Mouse (Mus musculus) midbrain, embryonic 10.5 days (tissue): ENCODE measurements around the gene Cd36. TPM values are rescaled to one million over a fixed set of nuclear protein-coding genes. Genes with fewer than 3 reads are reported as not detected.

Source experiments
- DNase-seq: peaks from one replicate; pipeline ENCODE4 v3.0.0-alpha.2; 2017; ENCODE audit warnings: low spot score
- H3K27ac ChIP-seq: fragments of 300-500 bp; sonication (generic); replicated peaks from 2 replicates; pipeline ENCODE4 v1.5.1; 2016; ENCODE audit warnings: mild to moderate bottlenecking
- H3K27me3 ChIP-seq: fragments of 300-500 bp; sonication (generic); 2 replicates; pipeline ENCODE4 v1.6.1; 2016; ENCODE audit warnings: low read depth, mild to moderate bottlenecking; ENCODE audit not compliant: poor library complexity, severe bottlenecking
- H3K36me3 ChIP-seq: fragments of 300-500 bp; sonication (generic); 2 replicates; pipeline ENCODE4 v1.6.1; 2016; ENCODE audit warnings: mild to moderate bottlenecking, moderate library complexity
- H3K4me1 ChIP-seq: fragments of 300-500 bp; sonication (generic); 2 replicates; pipeline ENCODE4 v1.6.1; 2016
- H3K4me3 ChIP-seq: fragments of 300-500 bp; sonication (generic); 2 replicates; pipeline ENCODE4 v1.5.1; 2016; ENCODE audit warnings: mild to moderate bottlenecking, moderate library complexity
- H3K9me3 ChIP-seq: fragments of 300-500 bp; sonication (generic); replicated peaks from 2 replicates; pipeline ENCODE4 v1.6.1; 2016; ENCODE audit warnings: mild to moderate bottlenecking
- WGBS: fragments of 180-500 bp; shearing (Covaris S2); methylation state at CpG from one replicate; pipeline ENCODE4 v1.1.7; 2016; 5-methylcytosine and 5-hydroxymethylcytosine counted together
- polyA plus RNA-seq: library from polyadenylated mRNA; unstranded; fragments of >200 nt; fragmentation: Nextera tagmentation; extraction: Ambion mirVana; gene quantifications from 2 replicates; pipeline ENCODE4 v1.2.1, GENCODE M21; 2016

Gene Cd36
- polyA plus RNA-seq, 1 experiment from 2014 or later, result 1.1 TPM

DNA sequence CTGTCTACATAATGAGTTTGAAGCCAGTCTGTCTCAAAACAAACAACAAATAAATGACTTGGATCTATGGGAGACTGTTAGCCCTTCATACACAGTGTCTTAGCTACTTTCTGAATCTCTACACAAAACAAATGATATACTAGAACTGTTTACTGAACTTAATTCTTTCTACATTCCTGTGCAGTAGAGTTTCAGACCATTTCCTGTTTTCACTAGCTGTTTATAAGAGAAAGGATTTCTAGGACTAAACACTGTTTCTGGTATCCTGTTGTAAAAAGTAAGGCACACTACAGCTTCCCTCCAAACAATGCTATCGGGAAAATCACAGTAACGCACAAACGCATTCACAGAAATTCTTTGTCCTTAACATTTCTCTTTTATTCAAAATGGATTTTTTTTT is 2.2 kb downstream of the Cd36 start:
- Histone ChIP-seq H3K9me3 (no peaks in the 10 kb centered on the region), H3K36me3 (no peaks in the 10 kb centered on the region), H3K4me1 (no peaks in the 10 kb centered on the region), H3K27ac (no peak overlapping the region), H3K27me3 (no peaks in the 10 kb centered on the region), H3K4me3 (no peak overlapping the region)
- no peak for DNase-seq
- 94% methylated on average over 3 of the region's 3 CpGs for WGBS

DNA sequence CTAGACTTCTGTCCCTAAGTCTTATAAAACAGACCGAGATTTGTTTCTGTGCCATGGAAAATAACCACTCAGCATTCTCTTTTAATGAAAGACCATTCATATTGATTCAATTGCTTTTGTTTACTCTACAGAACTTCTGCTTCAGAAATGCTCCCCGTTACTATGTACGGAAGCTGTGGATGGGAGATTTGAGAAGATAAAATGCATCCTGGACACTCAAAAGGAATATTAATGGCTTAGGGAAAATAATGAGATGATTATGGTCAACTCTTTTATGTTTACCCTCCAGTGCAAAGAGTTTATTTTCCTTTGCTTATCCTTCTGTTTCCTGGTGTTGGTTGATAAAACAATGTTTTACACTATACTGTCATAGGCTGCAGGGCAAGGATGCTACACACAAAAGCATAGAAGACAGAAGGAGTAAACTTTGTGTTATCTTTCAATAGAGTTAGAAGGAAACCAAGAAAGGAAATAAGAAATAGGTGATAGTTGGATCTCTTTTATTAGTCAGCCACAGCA is 5.2 kb downstream of the Cd36 start:
- H3K27me3 ChIP-seq, result no peaks in the 10 kb centered on the region
- no peak for DNase-seq
- 85% methylated on average over 3 of the region's 3 CpGs for WGBS
- no peaks in the 10 kb centered on the region for H3K4me1 ChIP-seq
- no peak overlapping the region for H3K4me3 ChIP-seq
- no peaks in the 10 kb centered on the region for H3K36me3 ChIP-seq
- H3K27ac ChIP-seq, result no peak overlapping the region
- no peaks in the 10 kb centered on the region for H3K9me3 ChIP-seq

DNA sequence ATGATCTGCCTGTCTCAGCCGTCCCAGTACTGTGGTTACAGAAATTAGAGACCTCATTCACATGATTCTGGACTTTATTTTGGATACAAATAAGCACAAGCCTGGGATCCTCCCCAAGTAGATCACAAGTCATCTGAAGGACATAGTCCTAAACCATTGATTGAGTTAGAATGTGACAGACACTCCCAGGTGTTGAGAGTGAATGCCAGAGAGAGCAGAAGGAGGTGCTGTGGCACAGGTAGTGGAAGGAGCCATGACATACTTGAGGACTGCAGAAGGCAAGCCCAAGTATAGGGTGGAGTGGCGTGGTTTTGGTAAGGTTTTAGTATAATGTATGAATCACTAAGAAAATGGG is 7.1 kb downstream of the Cd36 start:
- Histone ChIP-seq H3K4me3 (no peak overlapping the region), H3K9me3 (no peaks in the 10 kb centered on the region), H3K27me3 (no peaks in the 10 kb centered on the region), H3K4me1 (no peaks in the 10 kb centered on the region), H3K36me3 (no peaks in the 10 kb centered on the region), H3K27ac (no peak overlapping the region)
- 81% methylated on average over 2 of the region's 2 CpGs for WGBS
- no peak for DNase-seq

DNA sequence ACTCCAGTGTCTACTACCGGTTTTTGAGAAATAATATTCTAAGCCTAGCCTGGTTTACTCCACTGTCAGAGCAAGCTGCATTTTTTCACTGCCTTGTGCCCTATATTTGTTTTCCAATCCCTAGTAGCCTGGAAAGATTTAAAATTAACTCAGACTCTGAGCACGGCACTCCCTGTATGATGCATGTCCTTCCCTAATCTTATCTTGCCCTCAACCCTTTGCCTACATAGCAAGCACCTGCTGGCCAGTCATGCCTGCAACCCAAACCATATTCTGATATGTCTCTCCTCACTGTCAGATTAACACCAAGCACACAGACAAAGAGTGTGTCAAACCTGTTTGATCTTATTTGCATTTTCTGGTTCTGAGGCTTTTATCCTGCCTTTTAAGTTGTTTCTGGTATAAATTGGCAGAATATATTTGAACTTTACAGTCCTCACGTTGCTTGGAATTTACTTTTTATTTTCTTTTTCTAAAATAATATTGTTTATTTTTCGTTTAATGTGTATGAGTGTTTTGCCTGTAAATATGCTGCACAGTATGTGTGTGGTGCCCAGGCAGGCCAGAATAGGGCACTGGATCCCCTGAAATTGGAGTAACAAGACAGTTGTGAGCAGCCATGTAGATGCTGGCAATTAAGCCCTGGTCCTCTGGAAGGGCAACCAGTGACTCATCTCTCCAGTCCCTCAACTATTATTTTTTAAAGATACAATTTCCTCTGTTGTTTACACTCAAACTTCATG is 7.6 kb downstream of the Cd36 start:
- Histone ChIP-seq H3K4me1 (no peaks in the 10 kb centered on the region), H3K4me3 (no peak overlapping the region), H3K27ac (no peak overlapping the region), H3K27me3 (no peaks in the 10 kb centered on the region), H3K9me3 (no peaks in the 10 kb centered on the region), H3K36me3 (no peaks in the 10 kb centered on the region)
- 85% methylated on average over 4 of the region's 4 CpGs for WGBS
- no peak for DNase-seq

DNA sequence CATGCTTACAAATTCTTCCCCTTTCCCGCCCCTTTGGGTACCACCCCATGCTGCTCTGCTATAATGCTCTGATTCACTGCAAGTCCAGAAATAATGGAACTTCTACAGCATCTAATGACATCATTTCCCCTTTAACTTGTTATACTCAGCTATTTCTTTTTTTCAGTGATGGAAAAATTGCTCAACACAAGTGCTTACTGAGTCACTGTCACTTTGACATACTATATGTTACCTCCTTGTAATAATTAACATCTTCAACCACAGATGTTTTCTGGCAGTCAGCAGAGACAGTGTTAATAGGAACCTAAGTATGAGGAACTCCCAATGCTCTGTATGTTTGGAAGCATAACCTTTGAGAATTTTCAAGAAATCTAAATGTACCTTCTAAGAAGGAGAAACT is 8.7 kb downstream of the Cd36 start:
- H3K27me3 ChIP-seq, result no peaks in the 10 kb centered on the region
- DNase-seq, result no peak
- no peaks in the 10 kb centered on the region for H3K36me3 ChIP-seq
- H3K4me3 ChIP-seq, result no peak overlapping the region
- no peaks in the 10 kb centered on the region for H3K9me3 ChIP-seq
- H3K27ac ChIP-seq, result no peak overlapping the region
- H3K4me1 ChIP-seq, result no peaks in the 10 kb centered on the region
- 72% methylated on average over 1 of the region's 1 CpGs for WGBS

DNA sequence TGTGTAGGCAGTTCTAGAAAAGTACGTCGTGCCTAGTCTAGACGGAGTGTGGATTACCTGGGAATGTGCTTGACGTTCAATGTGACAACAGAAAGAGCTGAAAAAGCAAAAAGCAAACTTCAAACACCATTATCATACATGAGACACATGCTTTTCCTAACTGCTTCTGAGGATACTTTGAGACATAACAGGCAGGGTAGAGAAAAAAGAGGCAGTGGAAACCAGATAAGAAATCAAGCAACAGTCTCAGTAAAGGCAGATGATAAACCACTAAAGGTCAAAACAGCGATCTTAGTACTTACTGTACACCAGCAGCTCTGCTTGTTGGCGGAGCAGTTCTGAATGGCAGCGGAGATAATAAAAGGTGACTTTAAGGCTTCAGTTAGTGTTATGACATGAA is 11.6 kb downstream of the Cd36 start:
- Histone ChIP-seq H3K4me3 (no peak overlapping the region), H3K9me3 (no peaks in the 10 kb centered on the region), H3K27me3 (no peaks in the 10 kb centered on the region), H3K36me3 (no peaks in the 10 kb centered on the region), H3K4me1 (no peaks in the 10 kb centered on the region), H3K27ac (no peak overlapping the region)
- 88% methylated on average over 7 of the region's 7 CpGs for WGBS
- no peak for DNase-seq

DNA sequence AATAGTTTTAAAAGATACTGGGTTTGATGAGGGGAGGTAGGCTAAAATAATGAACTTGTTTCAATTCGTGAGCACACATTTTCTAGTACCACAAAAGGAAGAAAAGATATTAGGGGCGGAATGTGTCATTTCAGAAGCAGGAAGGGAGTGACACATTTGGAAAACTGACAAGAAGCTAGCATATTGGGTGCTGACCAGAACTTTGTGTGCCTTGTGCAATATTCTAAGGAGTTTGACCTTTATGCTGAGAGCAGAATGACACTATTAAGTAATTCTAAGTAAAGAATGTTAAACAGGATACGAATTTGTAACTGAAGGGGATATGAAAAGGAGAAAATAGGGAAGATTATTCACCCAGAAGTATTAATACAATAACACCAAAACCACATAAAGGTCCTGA is 12.0 kb downstream of the Cd36 start:
- no peaks in the 10 kb centered on the region for H3K4me1 ChIP-seq
- no peaks in the 10 kb centered on the region for H3K9me3 ChIP-seq
- DNase-seq, result no peak
- no peaks in the 10 kb centered on the region for H3K36me3 ChIP-seq
- H3K27me3 ChIP-seq, result no peaks in the 10 kb centered on the region
- 89% methylated on average over 3 of the region's 3 CpGs for WGBS
- no peak overlapping the region for H3K4me3 ChIP-seq
- H3K27ac ChIP-seq, result no peak overlapping the region

DNA sequence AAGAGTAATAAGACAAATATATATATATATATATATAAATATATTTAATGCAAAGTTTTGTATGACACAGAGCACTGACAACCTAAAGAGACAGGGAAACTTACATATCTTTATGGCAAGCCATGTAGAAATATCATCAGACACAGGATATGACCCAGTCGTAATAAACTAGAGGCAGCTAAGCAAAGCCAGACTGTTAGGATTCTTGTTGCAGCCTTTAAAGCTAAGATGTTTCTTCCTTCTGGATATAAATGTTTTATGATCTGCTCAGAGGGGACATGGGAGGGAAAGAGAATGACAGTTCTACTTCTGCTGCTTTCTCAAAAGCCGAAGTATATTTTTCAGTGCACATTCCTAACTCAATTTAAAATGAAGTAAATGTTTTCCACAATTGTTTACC is 14.3 kb downstream of the Cd36 start:
- Histone ChIP-seq H3K4me3 (no peak overlapping the region), H3K4me1 (no peaks in the 10 kb centered on the region), H3K27ac (no peak overlapping the region), H3K36me3 (no peaks in the 10 kb centered on the region), H3K27me3 (no peaks in the 10 kb centered on the region), H3K9me3 (no peaks in the 10 kb centered on the region)
- DNase-seq, result no peak
- 91% methylated on average over 2 of the region's 2 CpGs for WGBS

DNA sequence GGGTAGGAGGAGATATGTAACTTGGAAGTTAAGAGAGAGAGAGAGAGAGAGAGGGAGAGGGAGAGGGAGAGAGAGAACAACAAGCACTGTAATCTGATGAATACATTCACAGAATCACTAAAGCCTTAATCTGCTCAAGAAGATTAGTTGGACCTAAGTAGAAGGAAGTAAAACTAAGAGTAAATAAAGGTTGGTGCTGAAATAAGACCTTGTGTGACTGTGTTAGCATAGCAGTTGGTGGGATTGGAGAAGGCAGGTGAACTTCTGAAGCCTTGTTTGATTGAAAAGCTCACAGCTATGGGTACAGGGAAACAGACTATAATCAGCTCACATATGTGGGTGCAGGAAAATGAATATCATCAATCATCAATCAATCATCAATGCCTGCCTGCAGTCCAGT is 23.2 kb downstream of the Cd36 start:
- Histone ChIP-seq H3K36me3 (no peaks in the 10 kb centered on the region), H3K27me3 (no peaks in the 10 kb centered on the region), H3K27ac (no peak overlapping the region), H3K4me3 (no peak overlapping the region), H3K4me1 (no peaks in the 10 kb centered on the region), H3K9me3 (no peaks in the 10 kb centered on the region)
- DNase-seq, result no peak

DNA sequence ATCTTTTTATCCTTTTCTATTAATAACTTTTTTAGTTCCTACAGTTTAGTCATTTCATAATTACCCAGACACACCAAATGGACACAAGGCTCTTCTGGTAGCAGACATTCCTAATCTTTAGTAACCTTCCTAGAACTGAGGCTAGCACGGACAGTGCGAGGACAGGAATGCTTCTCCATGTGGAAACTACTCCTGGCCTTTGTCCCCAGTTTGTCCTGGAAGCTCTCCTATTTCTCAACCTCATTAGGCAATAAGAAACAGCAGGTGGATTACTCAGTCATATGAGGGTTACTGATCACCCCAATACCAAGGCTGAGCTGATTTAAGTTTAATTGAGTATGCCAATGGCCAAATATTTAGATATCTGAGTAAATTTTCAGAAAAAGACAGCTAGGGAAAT is 25.5 kb downstream of the Cd36 start:
- Histone ChIP-seq H3K9me3 (no peaks in the 10 kb centered on the region), H3K4me3 (no peak overlapping the region), H3K4me1 (no peaks in the 10 kb centered on the region), H3K27me3 (no peaks in the 10 kb centered on the region), H3K27ac (no peak overlapping the region), H3K36me3 (no peaks in the 10 kb centered on the region)
- WGBS, result 81% methylated on average over 2 of the region's 2 CpGs
- no peak for DNase-seq

DNA sequence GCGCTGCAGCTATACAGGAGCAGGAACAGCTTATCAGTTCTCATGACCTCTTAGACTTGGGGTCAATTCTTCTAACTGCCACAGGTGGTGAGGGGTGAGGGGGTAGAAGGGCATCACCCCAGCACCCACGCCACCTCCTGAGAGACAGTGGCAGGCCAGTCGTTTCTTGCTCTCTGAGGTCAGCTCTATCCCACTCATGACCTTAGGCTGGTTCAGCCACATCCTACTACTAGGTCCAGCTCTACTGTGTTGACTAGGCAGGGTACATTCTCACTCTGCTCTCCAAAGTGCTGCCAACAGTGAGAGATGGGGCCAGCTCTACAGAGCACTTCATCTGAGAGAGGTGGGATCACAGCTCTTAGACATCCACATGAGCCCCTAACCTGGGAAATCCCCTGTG is 30.2 kb downstream of the Cd36 start:
- Histone ChIP-seq H3K4me3 (no peak overlapping the region), H3K4me1 (no peaks in the 10 kb centered on the region), H3K27me3 (no peaks in the 10 kb centered on the region), H3K27ac (no peak overlapping the region), H3K9me3 (no peaks in the 10 kb centered on the region), H3K36me3 (no peaks in the 10 kb centered on the region)
- DNase-seq, result no peak
- 90% methylated on average over 3 of the region's 3 CpGs for WGBS

DNA sequence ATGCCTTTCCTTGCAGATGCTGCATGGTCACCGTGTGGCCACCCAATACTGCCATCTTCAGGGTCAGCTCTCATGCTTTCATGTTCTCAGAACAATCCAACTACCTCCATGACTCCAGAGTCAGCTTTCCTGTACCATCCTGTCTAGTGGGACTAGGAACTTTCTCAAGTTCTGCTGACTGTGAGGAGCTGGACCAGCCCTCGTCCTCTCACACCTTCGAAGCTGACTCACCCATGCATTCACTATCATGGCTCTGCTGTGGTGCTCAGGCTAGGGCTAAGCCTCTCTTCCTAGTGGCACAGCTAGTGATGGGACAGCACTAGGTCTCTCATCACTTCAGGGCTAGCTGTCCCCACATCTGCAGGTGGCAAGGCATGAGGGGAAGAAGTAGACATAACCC is 30.7 kb downstream of the Cd36 start:
- Histone ChIP-seq H3K27ac (no peak overlapping the region), H3K9me3 (no peaks in the 10 kb centered on the region), H3K27me3 (no peaks in the 10 kb centered on the region), H3K36me3 (no peaks in the 10 kb centered on the region), H3K4me3 (no peak overlapping the region), H3K4me1 (no peaks in the 10 kb centered on the region)
- WGBS, result 93% methylated on average over 3 of the region's 3 CpGs
- DNase-seq, result no peak

DNA sequence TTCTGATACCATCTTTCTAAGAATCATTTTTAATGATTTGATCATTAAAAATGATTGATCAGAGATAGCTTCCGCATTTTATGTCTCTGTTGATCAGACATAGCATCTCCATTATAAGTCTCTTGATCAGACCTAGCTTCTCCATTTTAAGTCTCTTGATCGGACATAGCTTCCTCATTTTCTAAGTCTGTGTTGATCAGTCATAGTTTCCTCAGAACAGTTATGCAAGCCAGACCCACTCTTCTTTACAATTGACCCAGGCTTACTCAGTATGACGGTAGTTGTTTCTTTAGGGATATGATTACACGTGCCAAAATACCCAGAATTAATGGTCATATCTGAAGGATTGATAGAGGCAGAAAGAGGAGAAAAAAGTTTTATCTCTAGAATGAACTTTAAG is 31.3 kb downstream of the Cd36 start:
- DNase-seq, result no peak

More for the DNA sequence above, 31.3 kb downstream of the Cd36 start:
- 94% methylated on average over 4 of the region's 4 CpGs for WGBS
- no peaks in the 10 kb centered on the region for H3K27me3 ChIP-seq
- no peak overlapping the region for H3K4me3 ChIP-seq
- no peaks in the 10 kb centered on the region for H3K36me3 ChIP-seq
- no peaks in the 10 kb centered on the region for H3K9me3 ChIP-seq
- no peaks in the 10 kb centered on the region for H3K4me1 ChIP-seq
- no peak overlapping the region for H3K27ac ChIP-seq
